Mouse (Mus musculus) sigmoid colon, adult 10 weeks (tissue): Measurements from ENCODE around the gene Gucy1b1. TPM values are rescaled to one million over a fixed set of nuclear protein-coding genes. Genes with fewer than 3 reads are reported as not detected.

ENCODE experiments used
- polyA plus RNA-seq: library from polyadenylated mRNA; stranded (reverse); fragments of 350-450 nt; fragmentation: Illumina TruSeq; extraction: RNeasy Lipid Tissue Mini Kit (QIAGEN cat#74804); gene quantifications from one replicate; pipeline ENCODE4 v1.2.3, GENCODE M21; 2014; ENCODE audit warnings: low read depth, low replicate concordance

The Gucy1b1 gene
- 35.3 TPM for polyA plus RNA-seq

DNA sequence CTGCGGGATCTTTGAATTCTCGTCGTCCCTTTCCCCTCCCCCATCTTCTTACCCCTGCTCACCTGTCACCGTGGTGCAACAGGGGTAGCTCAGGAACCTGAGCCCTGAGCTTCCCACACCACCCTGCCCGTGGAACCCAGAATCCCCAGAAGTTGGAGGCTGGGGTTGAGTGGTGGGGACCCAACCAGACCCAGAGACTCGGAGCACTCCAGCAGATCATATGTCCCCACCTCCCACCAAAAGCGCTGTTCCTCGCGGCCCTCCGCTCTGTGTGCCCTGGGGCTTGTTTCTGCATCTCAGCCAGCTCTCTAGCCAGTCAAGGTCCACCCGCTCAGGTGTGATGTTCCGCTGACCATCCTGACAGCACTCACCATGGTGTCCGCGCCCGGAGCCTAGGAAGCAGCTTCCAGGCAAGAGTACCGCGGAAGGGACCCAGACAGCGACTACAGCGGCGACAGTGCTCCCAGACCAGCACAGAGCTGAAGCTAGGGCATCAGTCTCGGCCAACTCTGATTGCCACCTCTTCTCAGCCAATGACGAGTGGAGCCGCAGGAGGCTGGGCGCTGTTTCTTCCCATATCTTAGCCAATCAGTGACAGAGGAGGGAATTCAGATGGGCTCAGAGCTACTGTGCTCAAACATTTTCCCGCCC lies at the start of gene Gucy1b1:
Gene Gucy1b1 (minus strand): TSS at position 489 of the 651 bp plus-strand sequence.

Other genes starting within 250 kb of the Gucy1b1 start
- 80.1 TPM for gene Ctso, start 142.1 kb downstream of the Gucy1b1 start, polyA plus RNA-seq
- 2.1 TPM for gene Tdo2, start 98.5 kb downstream of the Gucy1b1 start, polyA plus RNA-seq
- 0.35 TPM for gene Asic5, start 92.4 kb downstream of the Gucy1b1 start, polyA plus RNA-seq
- gene Gucy1a1, start 71.1 kb upstream of the Gucy1b1 start, polyA plus RNA-seq = 57.7 TPM